Mouse (Mus musculus) kidney, postnatal 0 days (tissue): Measurements from ENCODE around the gene Dcbld1. TPM values are rescaled to one million over a fixed set of nuclear protein-coding genes. Genes with fewer than 3 reads are reported as not detected.
"Not testable (repeated sequence)": the region's sequence is repeated elsewhere in the genome, so short reads cannot be mapped to it uniquely, and the experiment has no call there.

ENCODE experiments used
- ATAC-seq: fragments of 200-750 bp; cut with Nextera tagmentation; replicated peaks from 2 replicates; pipeline ENCODE4 v1.8.0; 2017; ENCODE audit warnings: low read depth, moderate number of reproducible peaks, moderate TSS enrichment, moderate library complexity; ENCODE audit not compliant: low FRiP score
- DNase-seq: peaks from one replicate; pipeline ENCODE4 v3.0.0-alpha.2; 2016; ENCODE audit warnings: low spot score
- H3K27ac ChIP-seq: fragments of 300-500 bp; sonication (generic); 2 replicates; pipeline ENCODE4 v1.5.1; 2014; ENCODE audit warnings: mild to moderate bottlenecking
- H3K27me3 ChIP-seq: fragments of 300-500 bp; sonication (generic); 2 replicates; pipeline ENCODE4 v1.6.1; 2014; ENCODE audit warnings: low read length, mixed read lengths; ENCODE audit not compliant: insufficient read depth
- H3K36me3 ChIP-seq: fragments of 300-500 bp; sonication (generic); 2 replicates; pipeline ENCODE4 v1.6.1; 2014; ENCODE audit warnings: low read length, mixed read lengths; ENCODE audit not compliant: insufficient read depth
- H3K4me1 ChIP-seq: fragments of 300-500 bp; sonication (generic); replicated peaks from 2 replicates; pipeline ENCODE4 v1.6.1; 2014; ENCODE audit warnings: antibody characterized with exemption, low read length, mixed read lengths; ENCODE audit not compliant: insufficient read depth
- H3K4me2 ChIP-seq: fragments of 300-500 bp; sonication (generic); 2 replicates; pipeline ENCODE4 v1.6.1; 2014; ENCODE audit warnings: mild to moderate bottlenecking, low read length, moderate library complexity, mixed read lengths
- H3K4me3 ChIP-seq: fragments of 300-500 bp; sonication (generic); replicated peaks from 2 replicates; pipeline ENCODE4 v1.5.1; 2014; ENCODE audit warnings: low read depth, low read length
- H3K9ac ChIP-seq: fragments of 300-500 bp; sonication (generic); 2 replicates; pipeline ENCODE4 v1.6.1; 2014; ENCODE audit warnings: low read depth, low read length
- H3K9me3 ChIP-seq: fragments of 300-500 bp; sonication (generic); replicated peaks from 2 replicates; pipeline ENCODE4 v1.6.1; 2016; ENCODE audit warnings: low read length, inconsistent platforms, mixed read lengths
- CTCF ChIP-seq: IDR thresholded peaks from 2 replicates; pipeline ENCODE4 v1.5.1; 2016; ENCODE audit warnings: antibody characterized with exemption, low read depth, mild to moderate bottlenecking, moderate library complexity
- WGBS: fragments of 180-500 bp; shearing (Covaris S2); extraction: QIAGEN DNeasy Blood & Tissue Kit; methylation state at CpG from one replicate; pipeline ENCODE4 v1.1.7; 2014; 5-methylcytosine and 5-hydroxymethylcytosine counted together
- polyA plus RNA-seq: library from polyadenylated mRNA; unstranded; fragments of >200 nt; fragmentation: Nextera tagmentation; extraction: Ambion mirVana; gene quantifications from 2 replicates; pipeline ENCODE4 v1.2.1, GENCODE M21; 2015

Dcbld1 gene
- polyA plus RNA-seq, 1 experiment from 2014 or later: 23.4 TPM

DNA sequence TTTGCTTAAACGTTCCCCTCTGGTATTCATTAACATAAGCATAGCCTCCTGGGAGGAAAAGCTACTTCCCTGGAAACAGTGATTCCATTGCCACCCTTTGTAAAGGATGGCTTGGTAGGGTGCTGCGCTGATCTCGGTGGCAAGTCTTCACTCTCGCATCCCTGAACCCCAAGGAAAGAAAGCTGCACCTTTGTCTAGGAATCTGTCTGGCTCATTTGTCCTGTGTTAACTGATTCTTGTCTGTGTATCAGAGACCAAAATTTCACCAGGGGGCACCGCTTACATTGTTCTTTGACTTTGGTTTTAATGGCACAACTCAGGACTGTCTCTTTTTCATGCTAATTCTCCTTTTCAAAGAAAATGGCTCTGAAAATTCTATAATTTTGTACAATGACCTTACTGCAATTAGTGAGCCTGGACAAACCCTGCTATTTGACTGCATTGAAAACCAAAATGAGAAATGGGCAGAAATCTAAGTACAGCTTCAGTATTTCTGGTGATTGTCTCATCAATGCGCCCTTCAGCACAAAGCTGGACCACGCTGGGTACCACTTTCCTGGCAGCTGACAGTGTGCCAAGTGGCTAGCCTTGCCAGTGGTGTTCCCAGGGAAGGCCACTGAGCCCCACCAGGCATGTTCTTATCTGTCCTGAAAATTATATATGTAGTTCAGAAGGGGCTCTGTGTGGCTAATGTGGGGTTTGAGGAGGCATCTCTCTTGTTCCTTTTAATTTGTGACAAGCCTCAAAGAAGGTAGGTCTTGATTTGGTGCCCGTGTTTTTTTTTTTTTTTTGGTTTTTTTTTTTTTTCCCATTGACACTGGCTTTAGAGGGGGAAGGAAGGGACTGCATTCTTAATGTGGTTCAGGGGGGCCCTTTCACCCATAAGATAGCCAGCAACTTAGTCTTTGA is 40.8 kb downstream of the Dcbld1 start:
- Histone ChIP-seq H3K9me3 (no peaks in the 10 kb centered on the region), H3K27me3 (no peaks in the 10 kb centered on the region), H3K4me1 (no peaks in the 10 kb centered on the region), H3K27ac (0 out of 2 replicates have a peak overlapping the region, but pooled peaks have one; percentile 28), H3K9ac (no peak overlapping the region), H3K4me3 (no peak overlapping the region), H3K4me2 (no peak overlapping the region), H3K36me3 (no peaks in the 10 kb centered on the region)
- no peak for DNase-seq
- ATAC-seq: no peak
- peak; percentile 36; the same call in 1 of the 2 replicates for TF ChIP-seq CTCF
- 59% methylated on average over 8 of the region's 8 CpGs for WGBS

DNA sequence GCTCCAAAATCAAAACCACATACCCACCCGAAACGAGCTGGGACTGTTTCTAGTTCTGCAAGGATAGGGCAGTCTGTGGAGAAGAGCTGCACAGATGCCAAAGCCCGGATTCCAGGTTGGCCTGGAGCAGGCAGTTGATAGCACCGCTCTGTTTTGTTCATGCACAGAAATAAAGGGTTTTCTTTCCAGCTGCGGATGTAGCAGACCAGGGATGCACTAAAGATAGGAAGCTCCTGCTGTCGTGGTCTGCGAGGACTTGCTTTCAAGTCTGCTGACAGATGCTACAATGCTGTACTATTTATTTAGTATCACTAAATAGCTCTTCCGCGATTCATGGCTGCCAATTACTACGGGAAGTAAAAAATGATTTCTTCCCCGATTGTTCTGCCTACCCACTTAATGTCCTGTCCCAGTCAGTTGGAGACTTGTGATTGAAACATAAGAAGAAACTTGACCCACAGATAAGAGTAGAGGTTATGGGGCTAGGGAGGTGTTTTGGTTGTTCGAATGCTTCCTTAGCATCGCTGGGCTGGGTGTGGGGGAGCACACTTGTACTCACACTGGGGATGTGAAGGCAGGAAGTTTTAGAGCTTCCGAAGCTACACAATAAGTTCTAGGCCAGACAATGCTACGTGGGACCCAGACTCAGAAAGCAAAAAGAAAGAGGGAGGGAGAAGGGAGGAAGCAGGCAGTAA is 41.6 kb downstream of the Dcbld1 start:
- 40% methylated on average over 15 of the region's 15 CpGs for WGBS
- Histone ChIP-seq H3K4me3 (no peak overlapping the region), H3K4me2 (no peak overlapping the region), H3K27ac (peak overlapping the region; percentile 28), H3K9me3 (no peaks in the 10 kb centered on the region), H3K4me1 (no peaks in the 10 kb centered on the region), H3K27me3 (no peaks in the 10 kb centered on the region), H3K36me3 (no peaks in the 10 kb centered on the region), H3K9ac (no peak overlapping the region)
- peak; percentile 27 for DNase-seq
- no peak for ATAC-seq
- no peak for TF ChIP-seq CTCF

DNA sequence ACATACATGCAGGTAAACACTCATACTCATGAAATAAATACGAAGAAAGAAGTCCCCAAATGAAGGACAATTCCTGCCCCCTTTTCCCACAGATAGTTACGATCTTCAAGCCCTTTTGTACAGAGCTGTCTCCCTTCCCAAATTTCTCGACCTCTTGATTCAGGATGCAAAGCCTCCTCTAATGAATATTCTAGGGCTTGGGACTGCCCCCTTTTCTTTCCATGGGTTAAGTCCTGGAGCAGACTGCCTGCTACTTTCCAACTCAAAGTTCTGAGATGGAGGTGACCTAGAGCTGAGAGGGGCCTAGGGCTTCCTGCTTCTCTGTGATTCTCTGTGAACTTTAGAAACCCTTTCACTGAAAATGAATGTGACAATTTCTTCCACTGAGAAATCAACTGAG is 43.2 kb downstream of the Dcbld1 start:
- no peak for ATAC-seq
- Histone ChIP-seq H3K27me3 (no peaks in the 10 kb centered on the region), H3K4me1 (no peaks in the 10 kb centered on the region), H3K4me3 (no peak overlapping the region), H3K9ac (no peak overlapping the region), H3K27ac (no peak overlapping the region), H3K4me2 (no peak overlapping the region), H3K36me3 (no peaks in the 10 kb centered on the region), H3K9me3 (no peaks in the 10 kb centered on the region)
- no peak for DNase-seq
- TF ChIP-seq CTCF: no peak
- WGBS: 94% methylated on average over 3 of the region's 3 CpGs

DNA sequence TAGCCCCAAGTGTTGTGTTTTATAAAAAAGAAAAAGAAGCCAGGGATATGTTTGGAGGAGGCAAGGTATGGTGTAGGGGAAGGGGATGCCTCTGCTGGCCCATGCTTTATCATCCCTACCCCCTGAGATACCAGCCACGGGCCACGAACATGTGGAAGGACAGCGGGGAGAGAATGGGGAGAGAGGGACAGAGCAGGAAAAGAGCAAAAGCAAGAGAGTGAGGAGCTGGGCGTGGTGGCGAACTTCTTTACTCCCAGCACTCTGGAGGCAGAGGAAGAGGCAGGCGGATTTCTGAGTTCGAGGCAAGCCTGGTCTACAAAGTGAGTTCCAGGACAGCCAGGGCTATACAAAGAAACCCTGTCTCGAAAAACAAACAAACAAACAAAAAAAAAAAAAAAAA is 44.1 kb downstream of the Dcbld1 start:
- not testable (repeated sequence) for DNase-seq, ATAC-seq, H3K4me3 ChIP-seq, H3K4me1 ChIP-seq, H3K9me3 ChIP-seq, H3K27me3 ChIP-seq, H3K36me3 ChIP-seq, H3K9ac ChIP-seq, H3K4me2 ChIP-seq, H3K27ac ChIP-seq
- WGBS: 88% methylated on average over 8 of the region's 8 CpGs

DNA sequence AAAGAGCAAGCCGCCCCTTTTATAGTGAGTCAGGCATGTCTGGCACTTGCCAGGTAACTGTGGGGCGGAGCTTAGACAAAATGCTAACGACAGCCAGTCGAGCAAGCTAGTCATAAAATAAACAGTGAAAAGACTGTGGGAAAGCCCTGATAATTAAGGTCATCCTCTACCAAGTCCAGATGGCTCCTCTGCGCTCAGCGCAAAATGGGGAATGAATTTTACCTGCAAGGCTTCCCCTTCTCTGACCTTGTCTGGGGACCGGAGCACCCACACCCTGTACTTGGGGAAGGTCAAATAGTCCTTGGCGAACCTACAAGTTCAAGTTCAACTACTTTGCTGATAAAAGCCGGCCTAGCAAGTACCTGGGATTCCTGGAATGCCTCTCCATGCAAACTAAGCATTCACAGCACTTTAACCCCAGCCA is 44.6 kb downstream of the Dcbld1 start:
- ATAC-seq: peak; percentile 77
- no peak overlapping the region for H3K27ac ChIP-seq

DNA sequence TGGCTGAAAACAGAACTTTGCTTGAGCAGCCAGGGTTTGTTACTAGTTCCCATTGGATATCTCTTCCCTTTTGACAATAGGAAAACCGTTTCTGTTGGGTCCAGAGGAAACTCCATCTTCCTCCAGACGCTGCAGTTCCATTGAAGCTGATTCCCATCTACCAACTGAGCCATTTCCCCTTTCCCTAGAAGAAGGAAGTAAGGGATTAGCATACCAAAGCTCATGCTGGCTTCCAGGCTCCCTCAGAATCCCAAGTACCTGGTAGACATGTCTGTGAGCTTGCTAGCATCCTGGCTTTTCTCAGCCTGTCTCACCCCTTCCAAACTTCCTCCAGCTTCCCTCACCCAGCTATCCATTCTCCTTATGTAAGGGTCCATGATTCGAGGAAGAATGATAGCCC is 45.4 kb downstream of the Dcbld1 start:
- H3K9ac ChIP-seq: no peak overlapping the region
- H3K27ac ChIP-seq: 0 out of 2 replicates have a peak overlapping the region, but pooled peaks have one; percentile 10
- TF ChIP-seq CTCF: no peak
- H3K4me2 ChIP-seq: no peak overlapping the region
- no peak for ATAC-seq
- H3K27me3 ChIP-seq: no peaks in the 10 kb centered on the region
- H3K9me3 ChIP-seq: no peaks in the 10 kb centered on the region
- no peak for DNase-seq
- H3K4me3 ChIP-seq: no peak overlapping the region
- WGBS: 64% methylated on average over 3 of the region's 3 CpGs
- H3K36me3 ChIP-seq: no peaks in the 10 kb centered on the region
- no peaks in the 10 kb centered on the region for H3K4me1 ChIP-seq

More for the DNA sequence above, 44.6 kb downstream of the Dcbld1 start:
- Histone ChIP-seq H3K4me2 (no peak overlapping the region), H3K9ac (no peak overlapping the region), H3K4me1 (no peaks in the 10 kb centered on the region), H3K36me3 (no peaks in the 10 kb centered on the region), H3K27me3 (no peaks in the 10 kb centered on the region), H3K9me3 (no peaks in the 10 kb centered on the region), H3K4me3 (no peak overlapping the region)
- no peak for DNase-seq
- TF ChIP-seq CTCF: no peak
- 57% methylated on average over 9 of the region's 9 CpGs for WGBS
